Comparison of ENCODE assay signal across 22 mouse cellular contexts in genomic region chr16:87497171-87497570, GRCm38 (mm10). TPM values are rescaled to one million over a fixed set of nuclear protein-coding genes. Genes with fewer than 3 reads are reported as not detected.
DNase-seq lines count a peak whose midpoint lies in the region; ATAC-seq and TF ChIP-seq lines count a peak whose summit lies in the region.
"Had no signal": no experiment of that assay in that cellular context is flagged by ENCODE, and none has a peak within 500 bp of the region (broad histone marks: within the 10 kb centered on the region; RNA-seq: fewer than 3 reads in every experiment).

No protein-coding gene starts in this region.

- no peak for DNase-seq in hindbrain, embryonic 10.5 days (ENCODE audit: low spot score)
- peak; percentile 69 for DNase-seq in midbrain, embryonic 11.5 days (ENCODE audit: low spot score, missing footprints)
- no peak for DNase-seq in liver, embryonic 14.5 days (ENCODE audit: low read depth in 3 of 3, low spot score in 3 of 3)
- DNase-seq in thymus, adult 18-20 months, result no peak
- DNase-seq: adrenal gland, postnatal 14 days; cerebellum, adult 18-20 months; gastrocnemius, postnatal 14 days; kidney, adult 8-10 months; kidney, postnatal 36 days; layer of hippocampus, adult 9-11 months; right cerebral cortex, postnatal 25 days; thymus, postnatal 14 days had no signal

- 0 out of 2 replicates have a peak overlapping the region, but pooled peaks have one; percentile 91 for H3K4me3 ChIP-seq in hindbrain, embryonic 10.5 days
- H3K4me3 ChIP-seq in hindbrain, embryonic 12.5 days, result no peak overlapping the region
- H3K4me3 ChIP-seq in midbrain, embryonic 11.5 days (ENCODE audit: low read depth, low read length), result no peak overlapping the region
- H3K4me3 ChIP-seq in midbrain, embryonic 13.5 days (replicated peaks), result no peak overlapping the region
- H3K4me3 ChIP-seq in liver, embryonic 14.5 days (ENCODE audit: insufficient read depth in 1 of 2, low read depth in 2 of 2, low read length in 2 of 2), result no peak overlapping the region

- peaks cover 24% of the 10 kb centered on the region for H3K4me1 ChIP-seq in hindbrain, embryonic 10.5 days (replicated peaks)
- peaks cover 19% of the 10 kb centered on the region for H3K4me1 ChIP-seq in hindbrain, embryonic 12.5 days
- peaks cover 14% of the 10 kb centered on the region for H3K4me1 ChIP-seq in midbrain, embryonic 11.5 days (ENCODE audit: control insufficient read depth, insufficient read depth, low read length)
- H3K4me1 ChIP-seq in midbrain, embryonic 13.5 days (replicated peaks), result peaks cover 19% of the 10 kb centered on the region
- peaks cover 7 to 35% of the 10 kb centered on the region in 2 experiments for H3K4me1 ChIP-seq in liver, embryonic 14.5 days (replicated peaks; ENCODE audit: control insufficient read depth in 2 of 2, insufficient read depth in 2 of 2, low read length in 1 of 2)

- H3K27ac ChIP-seq in hindbrain, embryonic 10.5 days, result no peak overlapping the region
- H3K27ac ChIP-seq in hindbrain, embryonic 12.5 days, result no peak overlapping the region
- no peak overlapping the region for H3K27ac ChIP-seq in midbrain, embryonic 11.5 days (ENCODE audit: low read depth, low read length)
- H3K27ac ChIP-seq in midbrain, embryonic 13.5 days, result no peak overlapping the region
- H3K27ac ChIP-seq in liver, embryonic 14.5 days, result no peak overlapping the region; the same call in 1 of the 2 replicates
- H3K27ac ChIP-seq: embryonic facial prominence, embryonic 15.5 days; hindbrain, embryonic 14.5 days had no signal

- H3K27me3 ChIP-seq in hindbrain, embryonic 10.5 days (ENCODE audit: insufficient read depth, poor library complexity, severe bottlenecking), result no peaks in the 10 kb centered on the region
- no peaks in the 10 kb centered on the region for H3K27me3 ChIP-seq in hindbrain, embryonic 12.5 days
- no peaks in the 10 kb centered on the region for H3K27me3 ChIP-seq in midbrain, embryonic 11.5 days (ENCODE audit: control insufficient read depth, insufficient read depth, low read length)
- no peaks in the 10 kb centered on the region for H3K27me3 ChIP-seq in midbrain, embryonic 13.5 days
- H3K27me3 ChIP-seq in liver, embryonic 14.5 days (ENCODE audit: control insufficient read depth, insufficient read depth, low read length), result no peaks in the 10 kb centered on the region
- H3K27me3 ChIP-seq: embryonic facial prominence, embryonic 15.5 days; Patski had no signal

- TF ChIP-seq EP300 in liver, embryonic 14.5 days (IDR thresholded peaks at IDR 0.05; ENCODE audit: low read depth), result no peak

- H3K4me2 ChIP-seq in hindbrain, embryonic 12.5 days (replicated peaks), result no peak overlapping the region
- no peak overlapping the region for H3K4me2 ChIP-seq in midbrain, embryonic 11.5 days
- no peak overlapping the region for H3K4me2 ChIP-seq in midbrain, embryonic 13.5 days (replicated peaks)
- H3K4me2 ChIP-seq in liver, embryonic 14.5 days (ENCODE audit: low read depth), result peak overlapping the region; percentile 95

- 91% methylated on average over 6 of the region's 6 CpGs for WGBS in hindbrain, embryonic 10.5 days
- whole genome bisulfite sequencing in hindbrain, embryonic 12.5 days, result 85% methylated on average over 6 of the region's 6 CpGs
- WGBS in midbrain, embryonic 11.5 days, result 89% methylated on average over 6 of the region's 6 CpGs
- WGBS in midbrain, embryonic 13.5 days, result 87% methylated on average over 6 of the region's 6 CpGs
- 73% methylated on average over 6 of the region's 6 CpGs for WGBS in liver, embryonic 14.5 days (ENCODE audit: insufficient replicate concordance)

- H3K9ac ChIP-seq in hindbrain, embryonic 12.5 days, result no peak overlapping the region
- no peak overlapping the region for H3K9ac ChIP-seq in midbrain, embryonic 11.5 days (ENCODE audit: low read length)
- no peak overlapping the region for H3K9ac ChIP-seq in midbrain, embryonic 13.5 days (replicated peaks)
- H3K9ac ChIP-seq in liver, embryonic 14.5 days (replicated peaks), result 0 out of 2 replicates have a peak overlapping the region, but pooled peaks have one; percentile 2
- H3K9ac ChIP-seq: embryonic facial prominence, embryonic 15.5 days had no signal

- no peak for ATAC-seq in hindbrain, embryonic 12.5 days (ENCODE audit: low FRiP score)
- no peak for ATAC-seq in midbrain, embryonic 11.5 days (ENCODE audit: low FRiP score)
- ATAC-seq in midbrain, embryonic 13.5 days, result no peak
- no peak for ATAC-seq in liver, embryonic 14.5 days (ENCODE audit: insufficient read depth)
- ATAC-seq in inflammation-experienced regulatory T-cells, adult 6 months, result no peak
- ATAC-seq: activated CD4-positive, CD25-positive, alpha-beta regulatory T cell, adult 4 months; Patski had no signal

- H3K36me3 ChIP-seq in hindbrain, embryonic 10.5 days, result peaks cover 21% of the 10 kb centered on the region
- peaks cover 11% of the 10 kb centered on the region; the same call in 1 of the 2 replicates for H3K36me3 ChIP-seq in hindbrain, embryonic 12.5 days
- H3K36me3 ChIP-seq in midbrain, embryonic 11.5 days (ENCODE audit: control insufficient read depth, insufficient read depth, low read length), result no peaks in the 10 kb centered on the region; the same call in 1 of the 2 replicates
- peaks cover 20% of the 10 kb centered on the region for H3K36me3 ChIP-seq in midbrain, embryonic 13.5 days
- H3K36me3 ChIP-seq in liver, embryonic 14.5 days (replicated peaks; ENCODE audit: control insufficient read depth, insufficient read depth, low read depth), result peaks cover 15% of the 10 kb centered on the region

- no peaks in the 10 kb centered on the region for H3K9me3 ChIP-seq in hindbrain, embryonic 10.5 days
- no peaks in the 10 kb centered on the region for H3K9me3 ChIP-seq in hindbrain, embryonic 12.5 days (replicated peaks)
- no peaks in the 10 kb centered on the region for H3K9me3 ChIP-seq in midbrain, embryonic 11.5 days (ENCODE audit: control insufficient read depth, low read length)
- H3K9me3 ChIP-seq in midbrain, embryonic 13.5 days, result no peaks in the 10 kb centered on the region
- H3K9me3 ChIP-seq in liver, embryonic 14.5 days (ENCODE audit: control insufficient read depth, low read length), result no peaks in the 10 kb centered on the region
- H3K9me3 ChIP-seq: embryonic facial prominence, embryonic 15.5 days; forebrain, embryonic 10.5 days had no signal

- TF ChIP-seq CTCF in liver, embryonic 14.5 days (IDR thresholded peaks at IDR 0.05; ENCODE audit: low read depth), result no peak

RNA-seq across cellular contexts. Expression of gene Cct8, which starts 1.5 kb away (rescaled TPM):
- polyA plus RNA-seq in hindbrain, embryonic 10.5 days (2016; fragmentation: Nextera tagmentation; extraction: Ambion mirVana), result 488 and 627 TPM in 2 replicates
- 462 and 475 TPM in 2 replicates for polyA plus RNA-seq in hindbrain, embryonic 12.5 days (2016; fragmentation: Nextera tagmentation; extraction: Ambion mirVana)
- polyA plus RNA-seq in midbrain, embryonic 11.5 days (2014; fragmentation: Nextera tagmentation; extraction: Ambion mirVana), result 693 and 743 TPM in 2 replicates
- 496 and 514 TPM in 2 replicates for polyA plus RNA-seq in midbrain, embryonic 13.5 days (2015; fragmentation: Nextera tagmentation; extraction: Ambion mirVana)
- polyA plus RNA-seq in liver, embryonic 14.5 days (2012; rRNA removed), result 61.7 and 108 TPM in 2 replicates
- 248 and 259 TPM in 2 replicates for polyA plus RNA-seq in liver, embryonic 14.5 days (2014; fragmentation: Nextera tagmentation; extraction: Ambion mirVana)
- 100 to 1,000 TPM; 400 to 466 (median 409) TPM for polyA plus RNA-seq in inflammation-experienced regulatory T-cells, adult 6 months (2017; shearing (Covaris generic))

RNA-seq across cellular contexts. Expression of gene Usp16, which starts 42.7 kb away (rescaled TPM):
- 32.0 and 33.7 TPM in 2 replicates for polyA plus RNA-seq in hindbrain, embryonic 10.5 days (2016; fragmentation: Nextera tagmentation; extraction: Ambion mirVana)
- 41.5 and 43.4 TPM in 2 replicates for polyA plus RNA-seq in hindbrain, embryonic 12.5 days (2016; fragmentation: Nextera tagmentation; extraction: Ambion mirVana)
- polyA plus RNA-seq in midbrain, embryonic 11.5 days (2014; fragmentation: Nextera tagmentation; extraction: Ambion mirVana), result 43.0 and 50.6 TPM in 2 replicates
- polyA plus RNA-seq in midbrain, embryonic 13.5 days (2015; fragmentation: Nextera tagmentation; extraction: Ambion mirVana), result 46.9 and 49.0 TPM in 2 replicates
- polyA plus RNA-seq in liver, embryonic 14.5 days (2012; rRNA removed), result 9.4 and 16.4 TPM in 2 replicates
- polyA plus RNA-seq in liver, embryonic 14.5 days (2014; fragmentation: Nextera tagmentation; extraction: Ambion mirVana), result 21.5 and 22.2 TPM in 2 replicates
- polyA plus RNA-seq in inflammation-experienced regulatory T-cells, adult 6 months (2017; shearing (Covaris generic)), result 10 to 100 TPM; 45.9 to 61.9 (median 60.5) TPM

RNA-seq across cellular contexts. Expression of gene Map3k7cl, which starts 56.0 kb away (rescaled TPM):
- polyA plus RNA-seq in hindbrain, embryonic 10.5 days (2016; fragmentation: Nextera tagmentation; extraction: Ambion mirVana), result not detected in 2 replicates
- 0.13 TPM in 1 of 2 replicates, not detected in the other for polyA plus RNA-seq in hindbrain, embryonic 12.5 days (2016; fragmentation: Nextera tagmentation; extraction: Ambion mirVana)
- not detected in 2 replicates for polyA plus RNA-seq in midbrain, embryonic 11.5 days (2014; fragmentation: Nextera tagmentation; extraction: Ambion mirVana)
- polyA plus RNA-seq in midbrain, embryonic 13.5 days (2015; fragmentation: Nextera tagmentation; extraction: Ambion mirVana), result not detected in 2 replicates
- 0.04 and 0.13 TPM in 2 replicates for polyA plus RNA-seq in liver, embryonic 14.5 days (2012; rRNA removed)
- not detected in 2 replicates for polyA plus RNA-seq in liver, embryonic 14.5 days (2014; fragmentation: Nextera tagmentation; extraction: Ambion mirVana)
- polyA plus RNA-seq in inflammation-experienced regulatory T-cells, adult 6 months (2017; shearing (Covaris generic)), result not detected
- polyA plus RNA-seq: activated CD4-positive, CD25-positive, alpha-beta regulatory T cell, adult 4 months; forebrain, embryonic 10.5 days; liver, adult 2 months; neural tube, embryonic 14.5 days had no signal

RNA-seq across cellular contexts. Expression of gene Rwdd2b, which starts 56.8 kb away (rescaled TPM):
- 12.0 and 12.1 TPM in 2 replicates for polyA plus RNA-seq in hindbrain, embryonic 10.5 days (2016; fragmentation: Nextera tagmentation; extraction: Ambion mirVana)
- 11.5 and 11.9 TPM in 2 replicates for polyA plus RNA-seq in hindbrain, embryonic 12.5 days (2016; fragmentation: Nextera tagmentation; extraction: Ambion mirVana)
- 12.1 and 14.7 TPM in 2 replicates for polyA plus RNA-seq in midbrain, embryonic 11.5 days (2014; fragmentation: Nextera tagmentation; extraction: Ambion mirVana)
- 13.4 and 13.8 TPM in 2 replicates for polyA plus RNA-seq in midbrain, embryonic 13.5 days (2015; fragmentation: Nextera tagmentation; extraction: Ambion mirVana)
- 2.4 and 2.7 TPM in 2 replicates for polyA plus RNA-seq in liver, embryonic 14.5 days (2012; rRNA removed)
- polyA plus RNA-seq in liver, embryonic 14.5 days (2014; fragmentation: Nextera tagmentation; extraction: Ambion mirVana), result 4.1 and 4.5 TPM in 2 replicates
- 10 to 100 TPM in 1 of 3 experiments, 1 to 10 TPM in 2; 7.1 to 14.5 (median 7.4) TPM for polyA plus RNA-seq in inflammation-experienced regulatory T-cells, adult 6 months (2017; shearing (Covaris generic))
